Mouse (Mus musculus): ENCODE data around the gene Cort. TPM values are rescaled to one million over a fixed set of nuclear protein-coding genes. Genes with fewer than 3 reads are reported as not detected.
"Not testable (repeated sequence)": the region's sequence is repeated elsewhere in the genome, so short reads cannot be mapped to it uniquely, and the experiment has no call there.

The Cort gene
- polyA plus RNA-seq, 1 experiment from 2014 or later = not detected

DNA sequence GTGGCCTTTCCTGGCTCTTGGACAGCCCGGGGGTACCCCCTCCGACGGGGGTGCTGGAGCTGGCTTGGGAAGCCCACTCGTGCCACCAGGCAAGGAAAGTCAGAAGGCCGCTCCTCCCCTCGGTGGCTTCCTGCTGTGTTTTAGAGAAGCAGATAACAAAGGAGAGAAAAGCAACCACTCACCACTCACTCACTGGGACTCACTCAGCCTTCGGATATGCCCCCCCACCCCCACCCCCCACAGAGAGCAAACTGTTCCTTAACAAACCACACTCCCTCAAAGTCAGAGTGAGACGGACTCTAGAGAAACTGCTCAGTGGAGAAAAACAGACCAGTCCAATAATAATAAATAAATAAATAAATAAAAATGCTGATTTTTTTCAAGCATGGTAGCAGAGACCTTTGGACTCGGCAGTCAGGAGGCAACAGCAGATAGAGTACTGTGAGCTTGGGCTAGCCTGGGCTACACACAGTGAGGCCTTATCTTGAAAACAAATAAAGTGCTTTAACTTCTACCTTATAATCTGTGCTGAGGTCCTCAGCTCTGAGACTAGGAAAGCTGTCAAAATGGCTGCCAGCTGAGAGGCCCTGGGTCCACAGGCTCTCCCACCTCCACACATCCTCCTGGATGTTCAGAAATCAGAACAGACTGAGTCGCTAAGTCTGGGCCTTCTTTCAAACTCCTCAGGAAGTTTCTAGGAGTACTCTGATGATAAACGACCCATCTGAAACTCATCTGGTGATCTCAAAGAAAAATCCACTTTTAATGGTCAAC lies 1.0 kb downstream of the Cort start:
- peaks cover 5% of the 10 kb centered on the region; the same call in 1 of the 2 replicates for H3K36me3 ChIP-seq (ENCODE audit: control insufficient read depth, insufficient read depth)
- H3K27me3 ChIP-seq (ENCODE audit: control insufficient read depth, insufficient read depth, low read length) = no peaks in the 10 kb centered on the region
- no peaks in the 10 kb centered on the region for H3K9me3 ChIP-seq (replicated peaks; ENCODE audit: control insufficient read depth, low read length)
- WGBS = 53% methylated on average over 11 of the region's 11 CpGs
- H3K4me1 ChIP-seq (ENCODE audit: control insufficient read depth, insufficient read depth, low read length) = no peaks in the 10 kb centered on the region
- no peak for ATAC-seq (replicated peaks; ENCODE audit: extremely low read depth, insufficient read depth, low FRiP score)
- no peak overlapping the region for H3K4me2 ChIP-seq (ENCODE audit: low read depth, low read length)
- no peak overlapping the region for H3K27ac ChIP-seq (ENCODE audit: low read length)
- no peak overlapping the region for H3K9ac ChIP-seq (ENCODE audit: low read length)
- no peak overlapping the region for H3K4me3 ChIP-seq (ENCODE audit: low read length)

DNA sequence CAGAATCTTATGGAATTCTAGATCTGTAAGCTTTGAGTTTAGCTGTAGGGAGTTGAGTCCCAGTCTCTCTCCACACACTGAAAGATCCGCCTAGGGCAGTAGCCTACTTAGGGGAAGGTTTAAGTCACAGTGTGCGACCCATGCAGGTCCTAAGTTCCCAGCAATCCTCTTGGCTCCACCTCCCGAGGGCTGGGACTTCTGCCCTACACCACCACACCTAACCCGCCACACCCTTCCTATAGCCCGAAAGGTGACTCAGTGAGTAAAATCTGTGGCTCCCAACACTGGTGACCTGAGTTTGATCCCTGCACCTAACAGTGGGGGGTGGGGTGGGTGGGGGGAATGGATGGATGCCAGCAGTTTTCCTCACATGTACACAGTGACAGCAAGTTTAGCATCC lies 3.1 kb downstream of the Cort start:
- WGBS = 58% methylated on average over 5 of the region's 5 CpGs
- no peak overlapping the region for H3K4me3 ChIP-seq (ENCODE audit: low read length)
- H3K36me3 ChIP-seq (ENCODE audit: control insufficient read depth, insufficient read depth) = peaks cover 3% of the 10 kb centered on the region; the same call in 1 of the 2 replicates
- H3K27me3 ChIP-seq (ENCODE audit: control insufficient read depth, insufficient read depth, low read length) = no peaks in the 10 kb centered on the region
- no peak for ATAC-seq (replicated peaks; ENCODE audit: extremely low read depth, insufficient read depth, low FRiP score)
- H3K9ac ChIP-seq (ENCODE audit: low read length) = no peak overlapping the region
- no peak overlapping the region for H3K27ac ChIP-seq (ENCODE audit: low read length)
- H3K4me2 ChIP-seq (ENCODE audit: low read depth, low read length) = no peak overlapping the region
- no peaks in the 10 kb centered on the region for H3K9me3 ChIP-seq (replicated peaks; ENCODE audit: control insufficient read depth, low read length)
- no peaks in the 10 kb centered on the region for H3K4me1 ChIP-seq (ENCODE audit: control insufficient read depth, insufficient read depth, low read length)

DNA sequence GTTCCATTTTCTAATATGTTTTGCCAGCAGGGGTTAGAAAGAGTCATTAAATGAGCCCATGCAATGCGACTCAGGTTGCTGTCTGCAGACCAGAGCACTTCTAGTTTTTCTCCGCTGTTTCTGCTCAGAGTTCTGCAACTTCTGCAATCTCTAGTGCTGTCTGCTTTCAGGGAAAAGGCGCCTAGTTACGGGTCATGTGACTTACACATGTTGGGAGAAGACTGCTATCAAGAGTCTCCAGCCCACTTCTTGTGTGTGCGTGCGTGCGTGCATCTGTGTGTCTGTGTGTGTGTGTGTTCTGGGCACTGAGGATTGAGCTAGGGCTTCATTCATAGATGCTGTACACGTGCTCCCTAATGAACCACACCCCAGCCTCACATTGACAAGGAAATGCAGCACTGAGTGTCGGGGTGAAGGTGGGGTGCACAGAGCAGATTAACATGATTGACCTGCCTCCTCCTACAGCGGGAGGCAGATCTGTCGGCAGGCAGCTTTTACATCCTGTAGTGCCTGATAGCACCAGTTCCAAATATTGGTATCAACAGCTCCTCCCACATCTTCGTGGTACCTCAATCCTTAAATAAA lies 6.5 kb downstream of the Cort start:
- not testable (repeated sequence) for H3K4me2 ChIP-seq (ENCODE audit: low read depth, low read length)

DNA sequence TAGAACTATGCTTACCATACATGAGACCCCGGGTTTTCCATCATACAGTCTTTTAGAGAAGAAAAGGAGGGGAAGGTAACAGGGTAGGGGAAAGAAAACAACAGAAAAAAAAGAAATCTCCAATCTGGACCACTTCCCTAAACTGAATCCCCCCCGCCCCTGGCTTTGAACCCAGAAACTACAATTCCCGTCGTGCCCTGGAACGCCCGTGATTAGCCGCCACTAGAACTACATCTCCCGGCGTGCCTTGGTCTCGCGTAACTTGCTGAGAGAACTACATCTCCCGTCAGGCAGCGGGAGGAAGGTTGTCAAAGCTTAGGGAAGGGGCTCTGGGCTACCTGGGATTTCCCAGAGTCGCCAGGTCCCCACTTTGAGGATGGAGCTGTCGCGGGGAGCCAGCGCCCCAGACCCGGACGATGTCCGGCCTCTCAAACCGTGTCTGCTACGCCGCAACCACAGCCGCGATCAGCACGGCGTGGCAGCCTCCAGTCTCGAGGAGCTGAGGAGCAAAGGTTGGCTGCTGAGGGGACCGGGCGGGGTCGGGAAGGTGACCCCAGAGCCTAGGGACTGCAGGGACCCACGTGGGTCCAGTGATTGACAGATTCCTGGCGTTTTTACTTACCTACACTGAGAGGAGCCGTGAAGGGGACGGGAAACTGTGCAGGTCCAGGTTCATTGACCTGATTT lies 22.5 kb downstream of the Cort start, which contains the start of gene Dffa:
Dffa (plus strand) TSS at position 272 of the 687 bp plus-strand sequence.
- Histone ChIP-seq H3K27ac (ENCODE audit: low read length) (peak within 1 kb of the TSS; percentile 33; the same call in 1 of the 2 replicates), H3K36me3 (ENCODE audit: control insufficient read depth, insufficient read depth) (0 out of 2 replicates have a peak, but pooled peaks cover under 1% of the 10 kb centered on the region), H3K4me2 (ENCODE audit: low read depth, low read length) (peak within 1 kb of the TSS; percentile 95), H3K4me3 (ENCODE audit: low read length) (peak within 1 kb of the TSS; percentile 82), H3K9me3 (replicated peaks; ENCODE audit: control insufficient read depth, low read length) (no peaks in the 10 kb centered on the region), H3K27me3 (ENCODE audit: control insufficient read depth, insufficient read depth, low read length) (no peaks in the 10 kb centered on the region), H3K4me1 (ENCODE audit: control insufficient read depth, insufficient read depth, low read length) (peaks cover 10% of the 10 kb centered on the region), H3K9ac (ENCODE audit: low read length) (peak within 1 kb of the TSS; percentile 83)
- ATAC-seq (replicated peaks; ENCODE audit: extremely low read depth, insufficient read depth, low FRiP score) = peak; percentile 86
- under 1% methylated on average over 35 of the region's 35 CpGs for WGBS

More for the DNA sequence above, 6.5 kb downstream of the Cort start:
- ATAC-seq (replicated peaks; ENCODE audit: extremely low read depth, insufficient read depth, low FRiP score); H3K27ac ChIP-seq (ENCODE audit: low read length); H3K9ac ChIP-seq (ENCODE audit: low read length); H3K4me3 ChIP-seq (ENCODE audit: low read length); H3K4me1 ChIP-seq (ENCODE audit: control insufficient read depth, insufficient read depth, low read length); H3K36me3 ChIP-seq (ENCODE audit: control insufficient read depth, insufficient read depth); H3K9me3 ChIP-seq (replicated peaks; ENCODE audit: control insufficient read depth, low read length); H3K27me3 ChIP-seq (ENCODE audit: control insufficient read depth, insufficient read depth, low read length): not testable (repeated sequence)
- WGBS = 79% methylated on average over 12 of the region's 12 CpGs

DNA sequence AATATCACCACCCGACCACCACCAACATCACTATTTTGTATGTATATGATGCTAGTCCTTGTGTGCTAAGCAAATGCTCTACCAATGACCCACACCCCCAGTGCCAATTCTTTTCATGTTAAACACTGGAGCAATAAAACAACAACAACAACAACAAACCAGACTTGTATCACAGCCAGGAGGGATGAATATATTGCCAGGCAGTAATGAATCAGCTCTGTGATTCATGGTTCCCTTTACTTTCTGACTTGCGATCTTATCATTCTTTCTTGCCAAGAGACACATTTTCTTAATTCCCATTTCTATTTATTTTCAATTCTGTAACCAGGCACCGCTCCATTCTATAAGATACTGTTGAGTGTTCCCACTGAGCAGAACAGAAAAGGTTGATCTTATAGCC lies 25.1 kb downstream of the Cort start:
- no peak for ATAC-seq (replicated peaks; ENCODE audit: extremely low read depth, insufficient read depth, low FRiP score)
- Histone ChIP-seq H3K27ac (ENCODE audit: low read length) (no peak overlapping the region), H3K4me2 (ENCODE audit: low read depth, low read length) (no peak overlapping the region), H3K27me3 (ENCODE audit: control insufficient read depth, insufficient read depth, low read length) (no peaks in the 10 kb centered on the region), H3K9ac (ENCODE audit: low read length) (no peak overlapping the region), H3K4me1 (ENCODE audit: control insufficient read depth, insufficient read depth, low read length) (peaks cover 19% of the 10 kb centered on the region), H3K9me3 (replicated peaks; ENCODE audit: control insufficient read depth, low read length) (no peaks in the 10 kb centered on the region), H3K4me3 (ENCODE audit: low read length) (no peak overlapping the region), H3K36me3 (ENCODE audit: control insufficient read depth, insufficient read depth) (no peaks in the 10 kb centered on the region)
- 83% methylated on average over 3 of the region's 3 CpGs for WGBS

DNA sequence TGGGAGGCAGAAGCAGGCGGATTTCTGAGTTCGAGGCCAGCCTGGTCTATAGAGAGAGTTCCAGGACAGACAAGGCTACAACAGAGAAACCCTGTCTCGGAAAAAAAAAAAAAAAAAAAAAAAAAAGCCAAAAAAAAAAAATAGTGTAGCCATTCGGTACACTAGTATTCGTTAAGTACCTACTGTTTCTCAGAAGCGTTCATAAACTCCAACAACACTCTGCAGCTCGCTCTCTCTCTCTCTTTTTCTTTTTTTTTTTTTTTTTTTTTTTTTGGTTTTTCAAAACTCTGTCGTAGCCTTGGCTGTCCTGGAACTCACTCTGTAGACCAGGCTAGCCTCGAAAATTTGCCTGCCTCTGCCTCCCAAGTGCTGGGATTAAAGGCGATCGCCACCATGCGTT lies 26.1 kb downstream of the Cort start:
- WGBS = 84% methylated on average over 12 of the region's 12 CpGs
- ATAC-seq (replicated peaks; ENCODE audit: extremely low read depth, insufficient read depth, low FRiP score); H3K4me2 ChIP-seq (ENCODE audit: low read depth, low read length); H3K36me3 ChIP-seq (ENCODE audit: control insufficient read depth, insufficient read depth); H3K27ac ChIP-seq (ENCODE audit: low read length); H3K4me3 ChIP-seq (ENCODE audit: low read length); H3K27me3 ChIP-seq (ENCODE audit: control insufficient read depth, insufficient read depth, low read length); H3K9me3 ChIP-seq (replicated peaks; ENCODE audit: control insufficient read depth, low read length); H3K9ac ChIP-seq (ENCODE audit: low read length): not testable (repeated sequence)
- H3K4me1 ChIP-seq (ENCODE audit: control insufficient read depth, insufficient read depth, low read length) = peaks cover 19% of the 10 kb centered on the region

DNA sequence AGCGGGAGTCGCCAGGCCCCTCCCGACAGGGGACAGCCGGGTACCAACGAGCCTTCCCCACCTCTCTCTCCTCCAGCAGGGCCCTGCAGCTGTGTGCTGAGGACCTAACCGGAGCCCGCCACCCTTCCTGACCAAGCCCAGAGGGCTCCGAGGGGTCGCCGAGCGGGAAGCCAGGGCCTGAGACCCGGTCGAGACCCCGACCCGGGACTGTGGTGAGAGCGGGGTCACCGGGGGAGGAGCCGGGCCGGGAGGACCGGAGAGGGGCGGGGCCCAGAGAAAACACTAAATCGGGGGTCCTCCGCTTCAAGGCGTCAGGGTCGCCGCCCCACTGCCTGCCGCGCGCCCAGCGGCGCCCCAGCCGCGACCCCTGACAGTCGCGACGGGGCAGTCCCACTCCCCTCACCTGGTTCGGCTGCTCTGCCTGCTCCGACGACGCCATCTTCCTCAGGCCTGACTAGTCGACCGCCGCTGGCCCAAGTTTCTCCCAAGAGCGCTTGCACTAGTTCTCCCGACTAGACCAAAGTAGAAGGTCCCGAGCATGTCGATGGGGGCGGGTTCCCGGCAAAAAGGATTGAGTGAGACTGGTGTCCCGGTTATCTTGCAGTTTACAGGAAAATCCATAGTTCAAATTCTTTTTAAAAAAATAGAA lies 27.1 kb downstream of the Cort start, which contains the start of gene Pex14:
Pex14 (minus strand) TSS at position 508 of the 649 bp plus-strand sequence.
- under 1% methylated on average over 50 of the region's 50 CpGs for WGBS
- Histone ChIP-seq H3K9me3 (replicated peaks; ENCODE audit: control insufficient read depth, low read length) (no peaks in the 10 kb centered on the region), H3K36me3 (ENCODE audit: control insufficient read depth, insufficient read depth) (no peaks in the 10 kb centered on the region), H3K4me3 (ENCODE audit: low read length) (peak within 1 kb of the TSS; percentile 88), H3K9ac (ENCODE audit: low read length) (peak within 1 kb of the TSS; percentile 91), H3K4me2 (ENCODE audit: low read depth, low read length) (peak within 1 kb of the TSS; percentile 95), H3K4me1 (ENCODE audit: control insufficient read depth, insufficient read depth, low read length) (peaks cover 12% of the 10 kb centered on the region), H3K27me3 (ENCODE audit: control insufficient read depth, insufficient read depth, low read length) (no peaks in the 10 kb centered on the region), H3K27ac (ENCODE audit: low read length) (peak within 1 kb of the TSS; percentile 53)
- peak; percentile 68 for ATAC-seq (replicated peaks; ENCODE audit: extremely low read depth, insufficient read depth, low FRiP score)

DNA sequence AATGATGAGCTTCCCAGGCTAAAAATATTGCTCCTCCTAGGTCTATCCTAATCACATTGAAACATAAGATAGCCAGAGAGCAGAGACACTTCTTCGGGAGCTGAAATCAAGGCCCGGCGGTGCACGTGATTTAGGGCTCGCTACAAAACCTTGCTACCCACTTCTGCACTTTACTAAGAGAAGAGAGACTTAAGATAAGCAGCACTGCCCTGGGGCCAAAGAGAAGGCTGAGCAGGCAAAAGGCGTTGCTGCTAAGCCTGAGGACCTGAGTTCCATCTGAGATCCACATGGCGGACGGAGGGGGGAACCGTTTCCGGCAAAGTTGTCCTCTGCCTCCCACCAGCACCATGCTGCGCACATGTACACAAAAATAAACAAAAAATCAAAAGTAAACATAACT lies 28.0 kb downstream of the Cort start:
- WGBS = 3% methylated on average over 11 of the region's 11 CpGs
- H3K9ac ChIP-seq (ENCODE audit: low read length) = peak overlapping the region; percentile 91
- H3K36me3 ChIP-seq (ENCODE audit: control insufficient read depth, insufficient read depth) = no peaks in the 10 kb centered on the region
- ATAC-seq (replicated peaks; ENCODE audit: extremely low read depth, insufficient read depth, low FRiP score) = no peak
- H3K27me3 ChIP-seq (ENCODE audit: control insufficient read depth, insufficient read depth, low read length) = no peaks in the 10 kb centered on the region
- peak overlapping the region; percentile 88 for H3K4me3 ChIP-seq (ENCODE audit: low read length)
- no peak overlapping the region for H3K27ac ChIP-seq (ENCODE audit: low read length)
- peak overlapping the region; percentile 95 for H3K4me2 ChIP-seq (ENCODE audit: low read depth, low read length)
- no peaks in the 10 kb centered on the region for H3K9me3 ChIP-seq (replicated peaks; ENCODE audit: control insufficient read depth, low read length)
- H3K4me1 ChIP-seq (ENCODE audit: control insufficient read depth, insufficient read depth, low read length) = peaks cover 11% of the 10 kb centered on the region

Data from heart, embryonic 16.5 days (tissue).